Mouse (Mus musculus) stomach, adult 2 months (tissue): Measurements from ENCODE around the gene Tcl1b2. TPM values are rescaled to one million over a fixed set of nuclear protein-coding genes. Genes with fewer than 3 reads are reported as not detected.

Experiments used
- polyA plus RNA-seq: library from polyadenylated mRNA; depleted of rRNA; stranded (reverse); fragments of >200 nt; gene quantifications from 2 replicates; pipeline ENCODE4 v1.2.3, GENCODE M21; 2012; rRNA removed

The Tcl1b2 gene
- not detected in 2 replicates for polyA plus RNA-seq

GRCm38 (mm10) chr12:105145714-105146113 lies at the start of gene Tcl1b2:
TSS of gene Tcl1b2 (plus strand) at chr12:105146014.

GRCm38 (mm10) chr12:105159390-105159789 lies 13.6 kb downstream of the Tcl1b2 start, which contains the start of gene Tcl1b1:
TSS of gene Tcl1b1 (plus strand) at chr12:105159690.

DNA sequence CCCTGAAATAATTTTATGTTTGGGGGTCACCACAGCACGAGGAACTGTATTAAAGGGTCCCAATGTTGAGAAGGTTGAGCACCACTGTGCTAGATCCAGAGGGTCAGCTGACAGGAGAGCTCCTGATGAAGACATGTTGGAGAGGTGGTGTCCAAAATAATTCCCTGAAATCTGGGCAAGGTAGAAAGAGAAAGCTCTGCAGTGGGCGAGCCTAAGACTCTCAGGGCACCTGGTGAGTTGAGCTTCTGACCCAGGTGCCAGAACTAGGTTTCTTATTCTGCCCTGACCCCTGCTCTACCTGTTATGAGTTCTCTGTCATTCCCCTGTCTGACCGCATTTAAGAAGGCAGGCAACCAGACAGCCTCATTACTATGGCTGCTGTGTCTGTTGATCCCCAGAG lies 30.2 kb downstream of the Tcl1b2 start, which contains the start of gene Tcl1b5:
Gene Tcl1b5, plus strand, starts transcription at position 301 of the 400 bp plus-strand sequence.

DNA sequence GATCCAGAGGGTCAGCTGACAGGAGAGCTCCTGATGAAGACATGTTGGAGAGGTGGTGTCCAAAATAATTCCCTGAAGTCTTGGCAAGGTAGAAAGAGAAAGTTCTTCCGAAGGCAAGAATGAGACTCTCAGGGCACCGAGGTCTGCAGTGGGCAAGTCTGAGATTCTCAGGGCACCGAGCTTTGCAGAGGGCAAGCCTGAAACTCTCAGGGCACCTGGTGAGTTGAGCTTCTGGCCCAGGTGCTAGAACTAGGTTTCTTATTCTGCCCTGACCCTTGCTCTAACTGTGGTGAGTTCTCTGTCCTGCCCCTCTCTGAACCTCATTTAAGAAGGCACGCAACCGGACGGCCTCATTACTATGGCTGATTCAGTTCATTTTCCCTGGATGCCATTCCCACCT lies 44.9 kb downstream of the Tcl1b2 start, which contains the start of gene Tcl1b3:
Gene Tcl1b3, plus strand, starts transcription at position 301 of the 400 bp plus-strand sequence.

GRCm38 (mm10) chr12:105201657-105202056 lies 55.8 kb downstream of the Tcl1b2 start, which contains the start of gene Tcl1b4:
TSS of gene Tcl1b4 (plus strand) at chr12:105201957.

Other genes with a start within 250 kb of the Tcl1b2 start
- 0.56 and 0.66 TPM in 2 replicates for gene Syne3, start 136.2 kb upstream of the Tcl1b2 start, polyA plus RNA-seq
- 21.5 and 31.0 TPM in 2 replicates for gene Glrx5, start 113.3 kb upstream of the Tcl1b2 start, polyA plus RNA-seq
- not detected in 2 replicates for gene Tcl1b1, start 13.7 kb downstream of the Tcl1b2 start, polyA plus RNA-seq
- gene Tcl1b5, start 30.3 kb downstream of the Tcl1b2 start, polyA plus RNA-seq, result not detected in 2 replicates
- not detected in 2 replicates for gene Tcl1b3, start 45.0 kb downstream of the Tcl1b2 start, polyA plus RNA-seq
- gene Tcl1b4, start 55.9 kb downstream of the Tcl1b2 start, polyA plus RNA-seq, result not detected in 2 replicates
- gene Tcl1, start 76.8 kb downstream of the Tcl1b2 start, polyA plus RNA-seq, result not detected in 2 replicates
- gene Tunar, start 187.9 kb downstream of the Tcl1b2 start, polyA plus RNA-seq, result not detected in 2 replicates